Mouse (Mus musculus) midbrain, embryonic 16.5 days (tissue): ENCODE results near the gene Ranbp2. TPM values are rescaled to one million over a fixed set of nuclear protein-coding genes. Genes with fewer than 3 reads are reported as not detected.

Experiments
- ATAC-seq: fragments of 200-750 bp; cut with Nextera tagmentation; 2 replicates; pipeline ENCODE4 v1.8.0; 2017; ENCODE audit warnings: moderate TSS enrichment
- H3K27ac ChIP-seq: fragments of 300-500 bp; sonication (generic); 2 replicates; pipeline ENCODE4 v1.5.1; 2014; ENCODE audit warnings: mild to moderate bottlenecking, low read length, mixed read lengths
- H3K27me3 ChIP-seq: fragments of 300-500 bp; sonication (generic); 2 replicates; pipeline ENCODE4 v1.6.1; 2014; ENCODE audit warnings: low read depth, low read length, mixed read lengths; ENCODE audit not compliant: control insufficient read depth, insufficient read depth
- H3K36me3 ChIP-seq: fragments of 300-500 bp; sonication (generic); 2 replicates; pipeline ENCODE4 v1.6.1; 2014; ENCODE audit warnings: mild to moderate bottlenecking, low read length, moderate library complexity, mixed read lengths; ENCODE audit not compliant: control insufficient read depth, insufficient read depth
- H3K4me1 ChIP-seq: fragments of 300-500 bp; sonication (generic); 2 replicates; pipeline ENCODE4 v1.6.1; 2014; ENCODE audit warnings: mild to moderate bottlenecking, low read length, mixed read lengths; ENCODE audit not compliant: control insufficient read depth, insufficient read depth
- H3K4me2 ChIP-seq: fragments of 300-500 bp; sonication (generic); 2 replicates; pipeline ENCODE4 v1.6.1; 2014; ENCODE audit warnings: mild to moderate bottlenecking, low read length, mixed read lengths
- H3K4me3 ChIP-seq: fragments of 300-500 bp; sonication (generic); 2 replicates; pipeline ENCODE4 v1.5.1; 2014; ENCODE audit warnings: low read depth, mild to moderate bottlenecking, low read length, moderate library complexity, mixed read lengths
- H3K9ac ChIP-seq: fragments of 300-500 bp; sonication (generic); 2 replicates; pipeline ENCODE4 v1.6.1; 2014; ENCODE audit warnings: low read depth, low read length, mixed read lengths
- H3K9me3 ChIP-seq: fragments of 300-500 bp; sonication (generic); replicated peaks from 2 replicates; pipeline ENCODE4 v1.6.1; 2014; ENCODE audit warnings: mild to moderate bottlenecking, low read length, mixed read lengths; ENCODE audit not compliant: control insufficient read depth, poor library complexity, severe bottlenecking
- WGBS: fragments of 180-500 bp; shearing (Covaris S2); extraction: QIAGEN DNeasy Blood & Tissue Kit; methylation state at CpG from one replicate; pipeline ENCODE4 v1.1.7; 2014; 5-methylcytosine and 5-hydroxymethylcytosine counted together
- polyA plus RNA-seq: library from polyadenylated mRNA; unstranded; fragments of >200 nt; fragmentation: Nextera tagmentation; extraction: Ambion mirVana; gene quantifications from 2 replicates; pipeline ENCODE4 v1.2.1, GENCODE M21; 2015

Gene Ranbp2
- polyA plus RNA-seq, 1 experiment from 2014 or later: 14.2 TPM

DNA sequence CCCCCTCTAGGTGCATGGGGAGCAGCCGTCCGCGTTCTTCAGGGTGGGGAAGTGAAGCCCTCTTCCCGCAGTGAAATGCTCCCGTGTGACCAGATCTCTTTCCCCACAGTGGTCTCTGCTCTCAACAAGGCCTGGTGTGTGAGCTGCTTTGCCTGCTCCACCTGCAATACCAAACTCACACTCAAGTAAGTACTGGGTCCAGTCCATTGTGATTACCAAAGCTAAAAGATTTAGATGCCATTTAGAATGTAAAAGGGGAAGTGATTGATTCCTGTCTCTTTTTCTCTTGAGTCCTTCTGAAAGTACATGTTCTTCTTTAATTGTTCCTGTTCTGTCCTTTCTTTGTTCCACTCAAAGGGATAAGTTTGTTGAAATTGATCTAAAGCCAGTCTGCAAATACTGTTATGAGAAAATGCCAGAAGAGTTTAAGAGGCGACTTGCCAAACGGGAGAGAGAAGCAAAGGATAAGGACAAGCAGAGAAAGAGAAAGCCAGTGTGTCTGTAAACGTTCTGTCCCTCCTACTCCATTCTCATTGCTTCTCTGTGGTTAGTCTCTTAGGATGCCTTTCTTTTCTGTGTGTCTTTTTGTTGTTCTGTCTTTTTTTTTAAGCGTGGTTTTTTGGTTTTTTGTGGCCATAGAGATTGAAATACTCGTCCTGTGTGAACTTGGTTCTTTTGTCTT, 28.3 kb upstream of the Ranbp2 start:
- WGBS: 85% methylated on average over 10 of the region's 10 CpGs
- ATAC-seq: no peak

DNA sequence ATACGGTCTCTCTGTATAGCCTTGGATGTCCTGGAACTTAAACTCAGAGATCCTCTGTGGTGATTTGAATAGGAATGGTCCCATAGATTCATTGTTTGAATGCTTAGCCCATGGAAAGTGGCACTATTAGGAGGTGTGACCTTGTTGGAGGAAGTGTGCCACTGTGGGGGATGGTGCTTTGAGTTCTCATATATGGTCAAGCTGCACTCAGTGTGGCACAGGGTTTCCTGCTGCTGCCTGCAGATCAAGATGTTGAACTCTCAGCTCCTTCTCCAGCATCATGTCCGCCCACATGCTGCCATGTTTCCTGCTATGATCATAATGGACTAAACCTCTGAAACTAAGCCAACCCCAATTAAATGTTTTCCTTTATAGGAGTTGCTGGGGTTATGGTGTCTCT, 18.8 kb upstream of the Ranbp2 start:
- H3K4me3 ChIP-seq: no peak overlapping the region
- H3K4me1 ChIP-seq: no peaks in the 10 kb centered on the region
- ATAC-seq: no peak
- H3K27ac ChIP-seq: no peak overlapping the region
- H3K9ac ChIP-seq: no peak overlapping the region
- WGBS: 98% methylated on average over 2 of the region's 2 CpGs
- H3K4me2 ChIP-seq: no peak overlapping the region
- H3K27me3 ChIP-seq: no peaks in the 10 kb centered on the region
- no peaks in the 10 kb centered on the region for H3K9me3 ChIP-seq
- H3K36me3 ChIP-seq: peaks cover 9% of the 10 kb centered on the region

More for the DNA sequence above, 28.3 kb upstream of the Ranbp2 start:
- Histone ChIP-seq H3K9ac (no peak overlapping the region), H3K27me3 (no peaks in the 10 kb centered on the region), H3K4me2 (no peak overlapping the region), H3K36me3 (peaks cover 8% of the 10 kb centered on the region), H3K27ac (no peak overlapping the region), H3K4me3 (no peak overlapping the region), H3K9me3 (no peaks in the 10 kb centered on the region), H3K4me1 (no peaks in the 10 kb centered on the region)

DNA sequence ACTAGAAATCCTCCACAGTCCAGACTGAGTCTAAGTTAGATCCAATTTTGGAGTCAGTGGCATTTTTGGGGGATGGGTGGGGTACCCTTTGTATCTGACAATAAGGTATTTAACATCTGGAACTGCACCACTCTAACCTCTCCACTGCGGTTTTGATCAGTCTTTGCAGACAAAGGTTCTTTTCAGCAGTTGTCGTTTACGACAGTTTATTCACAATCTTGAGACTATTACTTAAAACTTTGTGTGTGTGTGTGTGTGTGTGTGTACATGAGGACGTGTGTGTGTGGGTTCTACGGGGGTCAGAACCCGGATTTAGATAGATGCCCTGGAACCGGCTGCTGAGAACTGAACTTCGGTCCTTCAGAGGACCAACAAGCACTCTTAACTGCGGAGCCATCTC, 870 bp upstream of the Ranbp2 start:
- Histone ChIP-seq H3K4me3 (peak overlapping the region; percentile 98), H3K36me3 (no peaks in the 10 kb centered on the region), H3K9ac (peak overlapping the region; percentile 78), H3K4me1 (peaks cover 12% of the 10 kb centered on the region), H3K27ac (peak overlapping the region; percentile 95), H3K9me3 (no peaks in the 10 kb centered on the region), H3K4me2 (peak overlapping the region; percentile 85), H3K27me3 (no peaks in the 10 kb centered on the region)
- WGBS: 14% methylated on average over 9 of the region's 9 CpGs
- ATAC-seq: peak; percentile 8

- Histone ChIP-seq H3K27ac (peak overlapping the region; percentile 94), H3K4me3 (peak overlapping the region; percentile 98), H3K9ac (peak overlapping the region; percentile 99), H3K4me2 (peak overlapping the region; percentile 74), H3K27me3 (no peaks in the 10 kb centered on the region), H3K9me3 (no peaks in the 10 kb centered on the region), H3K36me3 (no peaks in the 10 kb centered on the region), H3K4me1 (peaks cover 12% of the 10 kb centered on the region)
- peak; percentile 64; the same call in 1 of the 2 replicates for ATAC-seq
- 1% methylated on average over 26 of the region's 32 CpGs for WGBS
Observed at GRCm38 (mm10) chr10:58447280-58447781, 611 bp downstream of the Ranbp2 start.

DNA sequence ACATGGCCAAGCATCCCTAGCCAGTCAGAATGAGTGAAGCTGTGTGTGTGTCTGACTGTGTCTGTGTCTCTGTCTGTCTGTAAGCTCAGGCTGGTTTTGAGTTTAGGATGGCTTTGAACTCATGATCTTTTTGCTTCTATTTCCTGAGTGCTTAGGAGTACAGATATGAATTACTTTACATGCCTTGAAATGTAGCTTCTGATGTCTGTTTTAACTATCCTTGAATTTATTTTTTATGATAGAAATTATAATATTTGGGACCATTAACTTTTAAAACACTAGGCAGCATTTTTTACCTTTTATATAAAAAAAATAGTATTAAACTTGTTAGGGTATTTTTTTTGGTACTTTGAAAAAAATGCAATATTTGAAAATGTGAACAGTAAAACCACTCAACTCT, 4.9 kb downstream of the Ranbp2 start:
- ATAC-seq: no peak
- no peaks in the 10 kb centered on the region for H3K27me3 ChIP-seq
- no peak overlapping the region for H3K4me2 ChIP-seq

GRCm38 (mm10) chr10:58452185-58452584, 5.5 kb downstream of the Ranbp2 start:
- H3K36me3 ChIP-seq: peaks cover 4% of the 10 kb centered on the region; the same call in 1 of the 2 replicates
- H3K9me3 ChIP-seq: no peaks in the 10 kb centered on the region
- no peak overlapping the region for H3K4me2 ChIP-seq
- H3K4me1 ChIP-seq: peaks cover 5% of the 10 kb centered on the region
- H3K9ac ChIP-seq: no peak overlapping the region
- no peak overlapping the region for H3K4me3 ChIP-seq
- H3K27ac ChIP-seq: no peak overlapping the region
- no peaks in the 10 kb centered on the region for H3K27me3 ChIP-seq
- ATAC-seq: no peak
- 85% methylated on average over 1 of the region's 1 CpGs for WGBS

More for the DNA sequence above, 4.9 kb downstream of the Ranbp2 start:
- no peak overlapping the region for H3K4me3 ChIP-seq
- peaks cover 4% of the 10 kb centered on the region; the same call in 1 of the 2 replicates for H3K36me3 ChIP-seq
- peaks cover 5% of the 10 kb centered on the region for H3K4me1 ChIP-seq
- H3K27ac ChIP-seq: no peak overlapping the region
- H3K9ac ChIP-seq: no peak overlapping the region
- no peaks in the 10 kb centered on the region for H3K9me3 ChIP-seq

GRCm38 (mm10) chr10:58459896-58460295, 13.2 kb downstream of the Ranbp2 start:
- H3K4me2 ChIP-seq: no peak overlapping the region
- whole genome bisulfite sequencing: 100% methylated on average over 1 of the region's 1 CpGs

GRCm38 (mm10) chr10:58477086-58477755, 30.5 kb downstream of the Ranbp2 start:
- ATAC-seq: no peak
- no peaks in the 10 kb centered on the region for H3K9me3 ChIP-seq
- H3K27ac ChIP-seq: no peak overlapping the region
- WGBS: 85% methylated on average over 5 of the region's 5 CpGs
- H3K9ac ChIP-seq: no peak overlapping the region
- H3K36me3 ChIP-seq: peaks cover 28% of the 10 kb centered on the region
- no peaks in the 10 kb centered on the region for H3K4me1 ChIP-seq
- H3K27me3 ChIP-seq: no peaks in the 10 kb centered on the region
- no peak overlapping the region for H3K4me2 ChIP-seq
- no peak overlapping the region for H3K4me3 ChIP-seq

More at GRCm38 (mm10) chr10:58459896-58460295, 13.2 kb downstream of the Ranbp2 start:
- ATAC-seq: no peak
- Histone ChIP-seq H3K27me3 (no peaks in the 10 kb centered on the region), H3K4me3 (no peak overlapping the region), H3K4me1 (no peaks in the 10 kb centered on the region), H3K27ac (no peak overlapping the region), H3K9ac (no peak overlapping the region), H3K36me3 (peaks cover 16% of the 10 kb centered on the region), H3K9me3 (no peaks in the 10 kb centered on the region)

- no peak overlapping the region for H3K27ac ChIP-seq
- no peak for ATAC-seq
- WGBS: 97% methylated on average over 2 of the region's 2 CpGs
Observed at GRCm38 (mm10) chr10:58478071-58478578, 31.4 kb downstream of the Ranbp2 start.

More at GRCm38 (mm10) chr10:58478071-58478578, 31.4 kb downstream of the Ranbp2 start:
- Histone ChIP-seq H3K4me3 (no peak overlapping the region), H3K27me3 (no peaks in the 10 kb centered on the region), H3K36me3 (peaks cover 29% of the 10 kb centered on the region), H3K4me2 (no peak overlapping the region), H3K4me1 (no peaks in the 10 kb centered on the region), H3K9ac (no peak overlapping the region), H3K9me3 (no peaks in the 10 kb centered on the region)
